Mouse (Mus musculus): ENCODE results near the gene Gm20403. TPM values are rescaled to one million over a fixed set of nuclear protein-coding genes. Genes with fewer than 3 reads are reported as not detected.
A peak's percentile ranks its signal among the peaks of the same experiment; 100 is the strongest.

Gene Gm20403
- polyA plus RNA-seq, 1 experiment from 2014 or later: 0.36 TPM

GRCm38 (mm10) chr12:54994418-54994817 is 8.1 kb upstream of the Gm20403 start:
- DNase-seq: no peak
- WGBS (ENCODE audit: insufficient replicate concordance): 85% methylated on average over 4 of the region's 4 CpGs
- Histone ChIP-seq H3K4me3 (ENCODE audit: low read depth, low read length) (no peak overlapping the region), H3K9ac (replicated peaks) (no peak overlapping the region), H3K4me2 (ENCODE audit: low read depth, low read length) (no peak overlapping the region), H3K9me3 (ENCODE audit: low read length) (no peaks in the 10 kb centered on the region), H3K27me3 (ENCODE audit: insufficient read depth, low read length) (no peaks in the 10 kb centered on the region), H3K4me1 (ENCODE audit: insufficient read depth) (peaks cover 10% of the 10 kb centered on the region), H3K27ac (ENCODE audit: low read depth) (no peak overlapping the region), H3K36me3 (replicated peaks; ENCODE audit: insufficient read depth, low read length) (no peaks in the 10 kb centered on the region)
- TF ChIP-seq CTCF (IDR thresholded peaks at IDR 0.05; ENCODE audit: low read depth): no peak
- no peak for TF ChIP-seq EP300 (IDR thresholded peaks at IDR 0.05; ENCODE audit: low read depth)
- no peak for ATAC-seq

GRCm38 (mm10) chr12:54994068-54994386 is 7.7 kb upstream of the Gm20403 start:
- ATAC-seq: no peak
- peak overlapping the region; percentile 58 for H3K4me2 ChIP-seq (ENCODE audit: low read depth, low read length)
- H3K27ac ChIP-seq (ENCODE audit: low read depth): peak overlapping the region; percentile 41
- no peak for TF ChIP-seq EP300 (IDR thresholded peaks at IDR 0.05; ENCODE audit: low read depth)
- WGBS (ENCODE audit: insufficient replicate concordance): 74% methylated on average over 6 of the region's 6 CpGs
- H3K36me3 ChIP-seq (replicated peaks; ENCODE audit: insufficient read depth, low read length): no peaks in the 10 kb centered on the region
- H3K4me1 ChIP-seq (ENCODE audit: insufficient read depth): peaks cover 10% of the 10 kb centered on the region
- no peak overlapping the region for H3K4me3 ChIP-seq (ENCODE audit: low read depth, low read length)
- H3K27me3 ChIP-seq (ENCODE audit: insufficient read depth, low read length): no peaks in the 10 kb centered on the region
- no peaks in the 10 kb centered on the region for H3K9me3 ChIP-seq (ENCODE audit: low read length)
- H3K9ac ChIP-seq (replicated peaks): 0 out of 2 replicates have a peak overlapping the region, but pooled peaks have one; percentile 6
- DNase-seq: no peak

- H3K4me2 ChIP-seq (ENCODE audit: low read depth, low read length): peak overlapping the region; percentile 58
- H3K27me3 ChIP-seq (ENCODE audit: insufficient read depth, low read length): no peaks in the 10 kb centered on the region
- no peak overlapping the region for H3K4me3 ChIP-seq (ENCODE audit: low read depth, low read length)
- TF ChIP-seq CTCF (IDR thresholded peaks at IDR 0.05; ENCODE audit: low read depth) (no peak), EP300 (IDR thresholded peaks at IDR 0.05; ENCODE audit: low read depth) (no peak)
- no peak for ATAC-seq
- H3K27ac ChIP-seq (ENCODE audit: low read depth): peak overlapping the region; percentile 41
- H3K4me1 ChIP-seq (ENCODE audit: insufficient read depth): peaks cover 5% of the 10 kb centered on the region
- H3K9me3 ChIP-seq (ENCODE audit: low read length): no peaks in the 10 kb centered on the region
- no peaks in the 10 kb centered on the region for H3K36me3 ChIP-seq (replicated peaks; ENCODE audit: insufficient read depth, low read length)
- no peak for DNase-seq
- peak overlapping the region; percentile 6; the same call in 1 of the 2 replicates for H3K9ac ChIP-seq (replicated peaks)
- WGBS (ENCODE audit: insufficient replicate concordance): 34% methylated on average over 16 of the region's 16 CpGs
Observed at GRCm38 (mm10) chr12:54993246-54994067, 7.1 kb upstream of the Gm20403 start.

- Histone ChIP-seq H3K4me1 (ENCODE audit: insufficient read depth) (no peaks in the 10 kb centered on the region; the same call in 1 of the 2 replicates), H3K4me2 (ENCODE audit: low read depth, low read length) (no peak overlapping the region), H3K4me3 (ENCODE audit: low read depth, low read length) (no peak overlapping the region), H3K27ac (ENCODE audit: low read depth) (no peak overlapping the region), H3K27me3 (ENCODE audit: insufficient read depth, low read length) (no peaks in the 10 kb centered on the region), H3K36me3 (replicated peaks; ENCODE audit: insufficient read depth, low read length) (no peaks in the 10 kb centered on the region), H3K9me3 (ENCODE audit: low read length) (no peaks in the 10 kb centered on the region), H3K9ac (replicated peaks) (no peak overlapping the region)
- DNase-seq (no peak), ATAC-seq (peak; percentile 60)
- TF ChIP-seq CTCF (IDR thresholded peaks at IDR 0.05; ENCODE audit: low read depth) (no peak), EP300 (IDR thresholded peaks at IDR 0.05; ENCODE audit: low read depth) (no peak)
- WGBS (ENCODE audit: insufficient replicate concordance): 70% methylated on average over 3 of the region's 3 CpGs
Observed at GRCm38 (mm10) chr12:54992814-54993213, 6.5 kb upstream of the Gm20403 start.

GRCm38 (mm10) chr12:54988323-54988850 is 2.1 kb upstream of the Gm20403 start:
- ATAC-seq: no peak
- no peaks in the 10 kb centered on the region for H3K36me3 ChIP-seq (replicated peaks; ENCODE audit: insufficient read depth, low read length)
- no peak overlapping the region for H3K4me2 ChIP-seq (ENCODE audit: low read depth, low read length)
- no peak overlapping the region for H3K4me3 ChIP-seq (ENCODE audit: low read depth, low read length)
- TF ChIP-seq CTCF (IDR thresholded peaks at IDR 0.05; ENCODE audit: low read depth) (no peak), EP300 (IDR thresholded peaks at IDR 0.05; ENCODE audit: low read depth) (no peak)
- H3K9me3 ChIP-seq (ENCODE audit: low read length): no peaks in the 10 kb centered on the region
- H3K27ac ChIP-seq (ENCODE audit: low read depth): no peak overlapping the region
- no peaks in the 10 kb centered on the region for H3K27me3 ChIP-seq (ENCODE audit: insufficient read depth, low read length)
- H3K9ac ChIP-seq (replicated peaks): no peak overlapping the region
- DNase-seq: no peak
- H3K4me1 ChIP-seq (ENCODE audit: insufficient read depth): peaks cover 6% of the 10 kb centered on the region
- WGBS (ENCODE audit: insufficient replicate concordance): 74% methylated on average over 4 of the region's 4 CpGs

- WGBS (ENCODE audit: insufficient replicate concordance): 74% methylated on average over 2 of the region's 2 CpGs
- H3K36me3 ChIP-seq (replicated peaks; ENCODE audit: insufficient read depth, low read length): peaks cover 11% of the 10 kb centered on the region
- TF ChIP-seq CTCF (IDR thresholded peaks at IDR 0.05; ENCODE audit: low read depth) (no peak), EP300 (IDR thresholded peaks at IDR 0.05; ENCODE audit: low read depth) (no peak)
- ATAC-seq: no peak
- H3K4me1 ChIP-seq (ENCODE audit: insufficient read depth): peaks cover 8% of the 10 kb centered on the region
- H3K9me3 ChIP-seq (ENCODE audit: low read length): no peaks in the 10 kb centered on the region
- DNase-seq: no peak
- no peaks in the 10 kb centered on the region for H3K27me3 ChIP-seq (ENCODE audit: insufficient read depth, low read length)
- peak overlapping the region; percentile 15; the same call in 1 of the 2 replicates for H3K4me2 ChIP-seq (ENCODE audit: low read depth, low read length)
- H3K4me3 ChIP-seq (ENCODE audit: low read depth, low read length): no peak overlapping the region
- no peak overlapping the region for H3K9ac ChIP-seq (replicated peaks)
- H3K27ac ChIP-seq (ENCODE audit: low read depth): no peak overlapping the region
Observed at GRCm38 (mm10) chr12:54987156-54987555, 827 bp upstream of the Gm20403 start.
